Mouse (Mus musculus): Measurements from ENCODE around the gene Cnnm2.

- TF ChIP-seq CTCF (IDR thresholded peaks at IDR 0.05; ENCODE audit: borderline replicate concordance, extremely low read depth, insufficient read depth, insufficient read length) (no peak), POLR2A (IDR thresholded peaks at IDR 0.05; ENCODE audit: borderline replicate concordance, extremely low read depth, insufficient read depth, insufficient read length, poor library complexity, severe bottlenecking) (no peak)
These were observed 42.3 kb downstream of the Cnnm2 start for GRCm38 (mm10) chr19:46803732-46804131.
